Mouse (Mus musculus) CD4-positive, CD25-positive, alpha-beta regulatory T cell, adult 4 months (primary cell): ENCODE results near the gene Slfn9. TPM values are rescaled to one million over a fixed set of nuclear protein-coding genes. Genes with fewer than 3 reads are reported as not detected.
A peak's percentile ranks its signal among the peaks of the same experiment; 100 is the strongest.
"Not testable (repeated sequence)": the region's sequence is repeated elsewhere in the genome, so short reads cannot be mapped to it uniquely, and the experiment has no call there.

Source experiments
- ATAC-seq: one replicate; pipeline ENCODE4 v1.8.0; 2017
- polyA plus RNA-seq, 2 experiments: library from polyadenylated mRNA; unstranded; fragments of 100-300 nt; shearing (Covaris generic); gene quantifications; one replicate each; pipeline ENCODE4 v1.2.1; 2017

Gene Slfn9
- polyA plus RNA-seq = 10 to 100 TPM; 10.7 to 17.9 TPM

DNA sequence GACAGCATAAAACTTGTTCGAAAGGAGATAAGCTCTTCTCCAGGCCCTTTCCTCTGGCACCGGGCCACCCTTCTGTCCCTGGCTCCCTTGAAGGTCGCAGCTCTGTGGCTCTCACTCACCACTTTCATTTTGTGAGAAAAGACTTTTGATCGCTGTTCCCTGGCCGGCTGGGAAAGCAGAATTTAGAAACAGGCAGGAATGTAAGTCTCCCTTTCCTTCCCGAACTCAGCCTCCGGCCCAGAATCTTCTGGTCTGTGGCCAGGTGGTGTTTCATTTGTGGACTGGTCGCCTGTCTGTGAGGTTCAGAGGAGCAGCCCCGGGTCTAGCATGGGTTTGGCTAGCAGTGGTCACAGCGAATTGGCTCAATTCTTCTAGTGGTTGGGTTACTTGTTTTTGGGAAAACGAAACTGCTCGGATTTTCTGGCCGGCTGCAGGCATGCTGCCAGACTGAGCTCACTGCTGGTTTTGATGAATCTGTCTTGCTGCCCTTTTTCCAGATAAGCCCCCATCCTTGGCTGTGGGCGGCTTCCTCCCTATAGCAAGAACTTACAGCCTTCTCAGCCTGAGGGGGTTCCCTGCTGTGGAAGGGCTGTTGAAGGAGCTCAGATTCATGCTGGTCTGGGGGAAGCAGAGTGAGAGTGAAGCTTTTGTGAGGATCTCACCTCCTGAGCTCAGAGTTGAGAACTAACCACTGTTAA, at the start of gene Slfn9:
TSS of gene Slfn9 (minus strand) at position 362 of the 698 bp plus-strand sequence.
- peak; percentile 39 for ATAC-seq

DNA sequence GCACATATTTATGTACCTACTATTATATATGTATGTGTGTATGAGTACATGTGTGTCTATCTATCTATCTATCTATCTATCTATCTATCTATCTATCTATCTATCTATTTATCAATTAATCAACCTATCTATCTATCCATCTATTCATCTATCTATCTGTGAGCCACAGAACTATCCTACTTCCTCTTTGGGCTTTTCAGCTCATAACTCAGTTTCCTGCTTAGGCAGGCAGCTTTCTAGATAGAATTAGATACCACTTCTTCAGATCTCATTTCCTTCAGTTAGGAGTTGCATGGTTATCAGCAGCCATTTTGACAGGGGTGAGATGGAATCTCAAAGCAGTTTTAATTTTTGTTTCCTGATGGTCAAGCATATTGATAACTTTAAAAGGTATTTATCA, 49.4 kb upstream of the Slfn9 start:
- ATAC-seq = peak; percentile 29

DNA sequence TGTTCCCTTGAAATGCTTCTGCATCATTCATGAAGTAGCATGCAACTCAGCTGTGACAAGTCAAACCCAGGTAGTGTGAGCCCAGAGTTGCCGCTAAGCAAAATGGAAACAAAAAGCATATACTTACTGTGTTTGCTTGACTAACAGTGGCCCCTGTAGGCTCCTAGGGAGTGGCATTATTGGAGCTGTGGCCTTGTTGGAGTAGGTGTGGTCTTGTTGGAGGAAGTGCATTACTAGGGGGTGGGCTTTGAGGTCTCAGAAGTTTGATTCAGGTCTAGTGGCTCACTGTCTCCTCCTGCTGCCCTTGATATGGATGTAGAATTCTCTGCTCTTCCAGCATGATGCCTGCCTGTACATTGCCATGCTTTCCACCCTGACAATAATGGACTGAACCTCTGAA, 48.7 kb upstream of the Slfn9 start:
- ATAC-seq = peak; percentile 77

DNA sequence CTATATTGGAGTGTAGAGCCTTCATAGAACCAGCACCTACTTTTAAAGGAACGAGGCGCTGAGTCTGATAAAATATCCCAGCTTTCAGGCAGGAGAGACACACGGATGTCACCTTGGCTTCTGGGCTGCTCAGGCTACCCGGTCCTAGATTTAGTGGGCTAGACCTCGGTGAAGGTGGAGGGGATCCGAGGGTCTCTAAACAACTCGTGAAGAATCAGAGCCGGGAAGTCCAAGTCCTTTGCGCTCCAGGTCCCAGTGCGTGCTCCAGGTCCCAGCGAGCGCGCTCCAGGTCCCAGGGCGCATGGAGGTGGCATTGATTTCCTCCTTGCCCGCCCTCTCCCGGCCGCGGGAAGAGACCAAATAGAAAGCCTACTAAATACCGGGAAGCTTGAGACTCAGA, 48.2 kb upstream of the Slfn9 start:
- ATAC-seq = no peak

DNA sequence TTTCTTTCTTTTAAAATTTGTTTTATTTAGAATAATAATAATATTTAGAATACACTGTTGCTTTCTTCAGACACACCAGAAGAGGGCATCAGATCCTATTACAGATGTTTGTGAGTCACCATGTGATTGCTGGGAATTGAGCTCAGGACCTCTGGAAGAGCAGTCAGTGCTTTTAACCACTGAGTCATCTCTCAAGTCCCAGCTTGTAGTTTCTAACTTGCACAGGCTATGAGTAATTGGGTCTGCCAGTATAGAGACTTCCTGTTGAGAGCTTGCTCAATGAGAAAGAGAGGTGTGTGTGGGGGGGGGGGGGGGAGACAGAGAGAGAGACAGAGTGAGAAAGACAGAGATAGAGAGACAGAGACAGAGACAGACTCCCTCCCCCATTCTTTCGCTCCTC, 47.5 kb upstream of the Slfn9 start:
- ATAC-seq = peak; percentile 80

DNA sequence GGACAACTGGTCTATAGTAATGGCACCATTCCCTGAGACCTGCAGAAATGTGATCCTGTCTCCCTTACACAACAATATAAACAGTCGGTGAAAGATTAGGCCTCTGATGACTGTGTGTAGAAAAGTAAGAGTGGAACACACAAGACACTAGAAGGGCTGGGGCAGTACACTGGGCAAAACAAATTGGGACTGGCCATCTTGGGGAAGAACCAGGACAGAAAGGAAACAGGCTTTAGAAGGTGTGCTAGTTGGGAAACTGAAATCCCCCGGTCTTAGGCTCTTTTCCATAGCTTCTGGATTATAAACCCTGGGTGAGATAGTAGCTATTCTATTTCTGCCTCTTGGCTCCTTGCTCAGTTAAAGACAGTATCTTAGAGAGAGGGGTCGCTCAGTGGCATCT, 47.1 kb upstream of the Slfn9 start:
- not testable (repeated sequence) for ATAC-seq

DNA sequence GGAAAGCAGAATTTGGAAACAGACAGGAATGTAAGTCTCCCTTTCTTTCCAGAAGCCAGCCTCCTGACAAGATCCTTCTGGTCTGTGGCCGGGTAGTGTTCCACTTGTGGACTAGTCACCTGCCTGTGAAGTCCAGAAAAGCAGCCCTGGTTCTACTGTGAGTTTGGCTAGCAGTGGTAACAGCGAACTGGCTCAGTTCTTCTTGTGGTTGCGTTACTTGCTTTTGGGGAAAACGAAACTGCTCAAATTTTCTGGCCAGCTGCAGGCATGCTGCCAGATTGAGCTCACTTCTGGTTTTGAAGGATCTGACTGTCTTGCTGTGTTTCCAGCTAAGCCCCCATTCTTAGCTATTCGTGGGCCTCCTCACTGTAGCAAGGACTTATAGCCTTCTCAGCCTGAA, 29.0 kb upstream of the Slfn9 start, which contains the start of gene Slfn8:
TSS of gene Slfn8 (minus strand) at position 190 of the 400 bp plus-strand sequence.
- peak; percentile 80 for ATAC-seq

DNA sequence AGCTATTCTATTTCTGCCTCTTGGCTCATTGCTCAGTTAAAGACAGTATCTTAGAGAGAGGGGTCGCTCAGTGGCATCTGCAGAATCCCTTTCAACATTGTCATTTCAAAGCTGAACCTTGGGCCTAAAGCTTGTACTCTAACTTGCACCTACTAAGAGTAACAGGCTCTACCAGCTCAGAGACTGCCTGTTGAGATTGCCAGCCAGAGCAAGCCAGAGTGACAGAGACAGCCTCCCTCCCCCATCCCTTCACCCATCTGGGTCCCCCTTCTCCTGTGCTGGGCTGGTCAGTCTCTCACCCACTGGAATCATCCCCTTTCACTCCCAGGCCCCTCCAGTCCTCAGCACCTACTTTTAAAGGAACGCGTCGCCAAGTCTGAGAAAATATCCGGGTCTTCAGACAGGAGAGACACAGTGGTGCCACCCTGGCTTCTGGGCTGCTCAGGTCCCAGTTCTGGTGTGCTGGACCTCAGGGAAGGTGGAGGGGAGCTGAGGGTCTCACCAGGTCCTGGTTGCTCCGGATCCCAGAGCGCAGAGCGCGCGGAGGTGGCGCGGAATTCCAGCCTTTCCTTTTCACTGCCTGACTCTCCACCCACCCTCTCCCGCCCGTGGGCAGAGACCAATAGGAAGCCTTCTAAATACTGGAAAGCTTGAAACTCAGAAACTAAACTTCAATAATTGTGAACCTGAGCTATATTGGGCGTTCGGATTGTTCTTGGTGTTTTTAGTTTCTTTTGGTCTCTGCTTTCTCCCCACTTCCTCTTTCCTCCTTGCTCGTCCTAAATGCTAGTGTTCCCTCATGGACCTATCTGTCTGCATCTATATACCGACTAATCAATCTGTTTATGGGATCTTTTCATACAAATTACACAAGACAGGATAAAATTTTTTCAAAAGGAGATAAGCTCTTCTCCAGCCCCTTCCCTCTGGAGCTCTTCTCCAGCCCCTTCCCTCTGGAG, 28.2 kb upstream of the Slfn9 start:
- ATAC-seq = peak; percentile 30

DNA sequence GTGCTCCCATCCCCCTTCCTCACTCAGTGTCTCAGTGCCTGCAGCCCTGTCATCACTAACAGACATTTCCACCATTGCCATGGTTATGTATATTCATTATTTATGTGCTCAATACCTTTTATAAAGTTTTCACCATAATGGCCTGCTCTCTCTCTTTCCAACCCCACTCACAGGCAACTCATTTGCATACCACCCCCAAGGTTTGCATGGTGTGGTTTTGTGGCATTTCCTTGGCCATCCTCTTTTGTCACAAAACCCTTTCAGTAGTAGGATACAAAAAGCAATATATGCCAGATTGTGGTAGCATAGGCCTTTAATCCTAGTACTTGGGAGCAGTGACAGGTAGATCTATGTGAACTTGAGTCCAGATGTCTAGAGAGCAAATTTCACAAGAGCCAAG, 24.5 kb upstream of the Slfn9 start:
- ATAC-seq = peak; percentile 17

DNA sequence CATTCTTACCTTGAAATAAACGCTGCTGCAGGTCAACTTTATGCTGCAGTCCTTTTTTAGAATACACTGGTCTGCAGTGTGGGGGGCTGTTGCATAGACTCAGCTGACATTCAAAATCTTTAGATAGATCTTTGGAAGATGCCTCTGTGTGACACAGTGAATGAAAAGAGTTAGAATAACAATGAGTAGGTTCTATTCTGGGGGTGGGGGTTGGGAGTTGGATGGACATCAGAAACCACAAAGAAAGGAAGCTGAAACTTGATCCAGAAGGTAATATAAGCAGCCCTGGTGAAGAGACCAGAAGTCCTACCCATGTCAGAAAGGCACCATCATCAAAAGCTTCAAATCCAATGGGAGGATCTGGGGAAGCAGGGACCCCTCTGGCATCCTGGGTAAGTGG, 21.7 kb upstream of the Slfn9 start:
- ATAC-seq = no peak

DNA sequence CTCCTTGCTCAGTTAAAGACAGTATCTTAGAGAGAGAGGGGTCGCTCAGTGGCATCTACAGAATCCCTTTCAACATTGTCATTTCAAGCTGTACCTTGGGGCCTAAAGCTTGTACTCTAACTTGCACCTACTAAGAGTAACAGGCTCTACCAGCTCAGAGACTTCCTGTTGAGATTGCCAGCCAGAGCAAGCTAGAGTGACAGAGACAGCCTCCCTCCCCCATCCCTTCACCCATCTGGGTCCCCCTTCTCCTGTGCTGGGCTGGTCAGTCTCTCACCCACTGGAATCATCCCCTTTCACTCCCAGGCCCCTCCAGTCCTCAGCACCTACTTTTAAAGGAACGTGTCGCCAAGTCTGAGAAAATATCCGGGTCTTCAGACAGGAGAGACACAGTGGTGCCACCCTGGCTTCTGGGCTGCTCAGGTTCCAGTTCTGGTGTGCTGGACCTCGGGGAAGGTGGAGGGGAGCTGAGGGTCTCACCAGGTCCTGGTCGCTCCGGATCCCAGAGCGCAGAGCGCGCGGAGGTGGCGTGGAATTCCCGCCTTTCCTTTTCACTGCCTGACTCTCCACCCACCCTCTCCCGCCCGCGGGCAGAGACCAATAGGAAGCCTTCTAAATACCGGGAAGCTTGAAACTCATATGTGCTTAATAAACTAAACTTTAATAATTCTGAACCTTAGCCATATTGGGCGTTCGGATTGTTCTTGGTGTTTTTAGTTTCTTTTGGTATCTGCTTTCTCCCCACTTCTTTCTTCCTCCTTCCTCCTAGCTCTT, 831 bp downstream of the Slfn9 start:
- peak; percentile 89 for ATAC-seq

DNA sequence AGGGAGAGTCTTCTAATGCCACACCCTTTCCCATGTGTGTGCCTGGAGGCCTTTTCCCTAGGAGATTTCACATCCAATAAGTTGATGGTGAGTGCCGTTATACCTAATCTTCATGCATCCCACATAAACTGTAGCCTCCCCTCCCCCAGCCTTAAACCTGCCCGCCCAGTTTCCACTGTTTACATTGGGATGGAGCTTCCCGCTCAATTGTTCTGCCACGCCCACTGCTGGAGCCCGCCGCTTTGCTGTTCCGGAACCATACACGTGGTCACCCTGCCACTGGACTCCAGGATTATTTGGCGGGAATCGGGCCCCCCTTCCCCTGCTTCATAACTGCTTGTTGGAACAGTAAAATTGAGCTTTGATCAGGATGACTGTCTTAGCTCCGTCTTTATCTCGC, 2.3 kb downstream of the Slfn9 start:
- ATAC-seq = no peak

DNA sequence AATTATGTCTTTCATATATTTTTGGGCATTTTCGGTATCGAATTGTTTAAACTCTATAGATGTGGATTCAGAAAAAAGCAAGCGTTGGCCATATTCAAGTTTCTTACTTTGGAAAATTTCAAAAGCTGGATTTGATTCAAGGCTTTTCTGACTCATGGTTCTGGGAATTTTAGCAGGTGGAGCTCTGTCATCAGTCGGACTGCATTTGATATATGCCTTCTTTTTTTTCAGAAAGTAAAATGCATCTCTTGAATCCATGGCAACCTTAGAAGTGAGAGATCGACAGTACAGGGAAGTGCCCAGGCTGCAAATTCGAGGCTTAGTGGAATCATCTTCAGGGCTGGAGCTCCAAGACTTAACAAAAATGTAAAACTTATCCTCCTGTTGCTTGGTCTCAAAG, 4.0 kb downstream of the Slfn9 start:
- ATAC-seq = no peak

DNA sequence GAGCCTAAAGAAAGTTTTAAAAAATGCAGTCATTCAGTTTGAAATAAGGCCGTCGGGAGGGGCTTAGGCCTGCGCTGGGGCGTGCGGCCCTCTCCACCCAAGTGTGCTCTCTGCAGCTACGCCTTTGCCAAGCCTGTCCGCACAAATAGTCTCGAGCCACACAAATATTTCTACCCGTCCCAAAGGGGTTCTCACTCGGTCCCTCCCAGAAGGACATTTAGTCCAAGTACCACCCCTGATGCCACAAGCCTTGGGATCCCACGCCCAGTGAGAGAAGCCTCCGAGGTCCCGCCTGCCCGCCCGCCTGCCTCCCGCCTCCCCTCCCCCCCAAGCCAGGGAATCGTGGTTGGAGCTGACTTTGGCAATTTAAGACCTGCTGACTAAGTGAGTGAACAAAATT, 8.4 kb downstream of the Slfn9 start:
- ATAC-seq = no peak

DNA sequence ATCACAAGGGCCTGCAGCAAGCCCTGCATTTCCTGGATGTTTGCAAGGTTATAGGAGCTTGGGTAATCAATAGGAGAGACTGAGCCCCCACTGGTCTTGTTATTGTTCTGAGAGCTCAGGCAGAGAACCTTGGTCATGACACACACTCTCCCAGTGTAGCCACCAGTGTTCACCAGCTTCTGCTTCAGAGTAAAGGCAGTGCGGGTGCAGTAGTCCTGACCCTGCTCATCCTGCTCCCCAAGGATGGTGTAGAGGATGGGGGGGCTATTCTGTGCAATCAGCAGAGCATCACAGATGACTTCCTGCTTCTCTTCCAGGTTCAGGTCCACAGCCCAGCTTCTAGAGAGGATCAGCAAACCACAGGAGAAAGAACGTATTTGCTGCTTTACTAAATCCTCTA, 9.2 kb downstream of the Slfn9 start:
- not testable (repeated sequence) for ATAC-seq

DNA sequence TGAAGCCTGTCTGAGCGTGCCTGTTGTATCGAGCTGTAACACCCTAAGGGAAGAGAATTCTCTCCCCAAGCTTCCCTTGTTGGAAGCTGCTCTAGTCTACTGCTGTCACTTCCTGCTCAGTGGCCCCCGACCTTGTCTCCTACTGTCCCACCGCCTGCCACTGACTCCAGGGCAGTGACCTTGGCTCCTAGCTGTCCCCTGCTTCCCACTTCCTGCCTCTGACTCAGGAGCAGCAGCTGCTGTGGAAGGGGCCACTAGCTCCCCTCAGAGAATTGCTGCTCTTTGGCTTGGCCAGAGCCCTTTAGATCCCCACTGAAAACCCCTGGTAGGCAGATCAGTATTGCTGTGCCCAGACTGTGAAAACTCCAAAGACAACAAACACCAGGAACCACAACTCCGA, 17.7 kb downstream of the Slfn9 start:
- no peak for ATAC-seq

DNA sequence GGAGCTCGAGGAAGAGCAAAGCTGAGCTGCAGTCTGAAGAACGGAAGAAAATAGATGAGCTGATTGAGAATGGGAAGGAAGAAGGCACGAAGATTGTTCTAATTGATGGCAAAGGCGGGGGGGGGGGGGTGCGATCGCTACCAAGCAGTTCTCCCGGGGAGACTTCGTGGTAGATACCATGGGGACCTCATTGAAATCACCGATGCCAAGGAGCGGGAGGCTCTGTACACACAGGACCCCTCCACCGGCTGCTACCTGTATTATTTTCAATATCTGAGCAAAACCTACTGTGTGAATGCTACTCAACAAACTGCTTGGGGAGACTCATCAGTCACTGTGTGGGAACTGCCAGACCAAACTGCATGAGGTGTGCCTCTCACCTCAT, 20.0 kb downstream of the Slfn9 start:
- ATAC-seq = no peak

DNA sequence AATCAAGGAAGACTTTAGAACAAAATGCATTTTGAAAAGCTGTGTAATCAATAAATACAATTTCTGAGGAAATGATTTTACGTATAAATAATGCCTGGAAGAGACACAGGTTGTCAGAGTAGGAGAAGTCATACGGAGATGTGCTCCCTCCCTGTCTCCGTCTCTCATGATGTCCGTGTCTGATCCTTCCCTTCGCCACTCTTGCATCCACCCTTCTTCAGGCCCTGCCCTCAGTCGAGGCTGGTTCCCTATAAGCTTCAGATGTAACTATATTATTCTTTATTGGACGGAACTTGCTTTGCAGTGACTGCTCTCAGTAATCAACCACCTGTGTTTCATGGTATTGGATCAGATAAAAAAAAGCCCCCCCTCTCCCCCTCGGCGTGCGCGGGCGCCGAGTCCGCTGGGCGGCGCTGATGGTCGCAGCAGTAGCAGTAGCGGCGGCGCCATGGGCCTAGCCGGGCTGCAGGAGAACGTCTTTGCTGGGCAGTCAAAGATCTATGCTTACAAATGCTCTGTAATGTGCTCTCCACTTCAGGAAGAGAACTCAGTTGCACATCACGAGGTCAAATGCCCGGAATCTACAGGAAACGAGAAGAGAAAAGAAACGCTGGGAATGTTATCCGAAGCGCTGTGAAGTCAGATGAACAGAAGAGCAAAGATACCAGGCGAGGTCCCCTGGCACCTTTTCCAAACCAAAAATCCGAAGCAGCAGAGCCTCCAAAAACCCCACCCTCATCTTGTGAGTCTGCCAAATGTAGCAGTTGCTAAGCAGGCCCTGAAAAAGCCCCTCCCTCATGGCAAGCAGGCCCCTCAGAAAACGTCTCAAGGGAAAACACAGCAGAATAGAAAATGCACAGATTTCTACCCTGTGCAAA, 20.7 kb downstream of the Slfn9 start:
- ATAC-seq = peak; percentile 51

DNA sequence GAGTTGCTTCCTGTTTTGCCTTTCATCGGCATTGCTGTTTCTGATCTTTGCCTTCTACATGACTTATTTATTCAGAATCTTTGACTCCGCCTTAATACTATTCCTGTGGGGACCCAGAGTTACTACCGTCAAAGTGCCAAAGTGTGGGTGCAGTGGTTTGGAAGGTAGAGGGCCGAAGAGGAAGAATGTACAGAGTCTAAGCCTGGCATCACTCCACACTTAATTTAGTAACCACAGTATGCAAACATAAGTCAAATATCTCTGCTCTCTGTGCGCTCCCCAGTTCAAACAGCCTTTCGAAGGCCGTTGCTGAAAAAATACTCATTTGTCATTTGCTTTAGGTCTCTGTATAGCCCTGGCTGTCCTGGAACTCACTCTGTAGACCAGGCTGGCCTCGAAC, 29.4 kb downstream of the Slfn9 start:
- peak; percentile 44 for ATAC-seq

DNA sequence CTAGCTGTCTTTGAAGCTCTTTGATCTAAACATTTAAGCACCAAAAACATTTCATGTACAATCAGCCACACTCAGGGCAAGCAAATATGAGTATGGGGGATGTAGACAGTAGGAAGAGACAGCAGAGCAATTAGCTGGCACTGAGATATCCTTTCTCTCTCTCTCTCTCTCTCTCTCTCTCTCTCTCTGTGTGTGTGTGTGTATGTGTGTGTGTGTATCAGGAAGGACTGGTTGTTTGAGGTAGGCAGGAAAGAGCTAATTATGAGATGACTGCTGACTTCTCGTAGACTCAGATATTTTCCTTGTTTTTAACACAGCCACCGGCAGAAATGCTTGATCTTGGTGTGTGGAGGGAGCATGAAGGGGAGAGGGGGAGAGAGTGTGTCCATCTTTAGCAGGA, 29.9 kb downstream of the Slfn9 start:
- ATAC-seq = peak; percentile 69

DNA sequence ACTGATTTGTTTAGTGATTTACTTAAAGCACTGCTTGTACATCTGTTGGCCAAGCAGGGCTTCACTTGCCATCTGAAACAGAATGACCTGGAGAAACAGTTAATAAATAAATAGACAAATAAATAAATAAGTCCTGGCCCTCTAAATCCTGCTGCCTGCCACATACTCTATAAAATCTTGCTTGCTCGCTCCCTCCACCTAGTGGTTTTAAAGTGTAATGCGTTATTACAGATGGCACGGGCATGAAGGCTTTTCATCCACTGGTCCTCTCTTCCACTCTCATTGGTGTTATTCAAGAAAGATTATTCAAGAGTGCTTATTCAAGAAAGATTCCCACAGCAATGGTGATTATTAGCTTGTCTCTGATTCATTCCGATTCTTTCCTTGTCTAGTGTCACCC, 32.0 kb downstream of the Slfn9 start:
- ATAC-seq = peak; percentile 62

DNA sequence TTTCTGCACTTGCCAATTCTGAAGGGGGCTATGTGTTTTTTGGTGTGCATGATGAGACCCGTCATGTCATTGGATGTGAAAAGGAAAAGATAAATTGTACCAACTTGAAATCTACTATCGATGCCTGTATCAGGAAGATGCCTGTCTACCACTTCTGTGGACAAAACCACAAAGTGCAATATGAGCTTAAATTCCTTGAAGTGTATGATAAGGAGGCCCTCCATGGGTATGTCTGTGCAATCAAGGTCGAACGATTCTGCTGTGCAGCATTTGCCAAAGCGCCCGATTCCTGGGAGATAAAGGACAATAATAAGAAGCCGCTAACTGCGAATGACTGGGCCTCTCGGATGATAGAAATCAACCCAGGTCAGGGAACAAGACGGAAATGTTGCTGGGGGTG, 34.7 kb downstream of the Slfn9 start:
- no peak for ATAC-seq
